Mouse (Mus musculus): Measurements from ENCODE around the gene Map3k13. TPM values are rescaled to one million over a fixed set of nuclear protein-coding genes. Genes with fewer than 3 reads are reported as not detected.
"Not testable (repeated sequence)": the region's sequence is repeated elsewhere in the genome, so short reads cannot be mapped to it uniquely, and the experiment has no call there.

Gene Map3k13
- polyA plus RNA-seq, 1 experiment = 0.16 TPM

- Histone ChIP-seq H3K36me3 (ENCODE audit: control insufficient read depth, insufficient read depth, low read length) (peaks cover 12% of the 10 kb centered on the region), H3K27ac (ENCODE audit: insufficient read depth, low read length) (no peak overlapping the region), H3K27me3 (ENCODE audit: control insufficient read depth, insufficient read depth, low read length) (no peaks in the 10 kb centered on the region), H3K4me1 (ENCODE audit: control insufficient read depth, insufficient read depth, insufficient read length) (no peaks in the 10 kb centered on the region), H3K4me3 (ENCODE audit: extremely low read depth, insufficient read depth, insufficient read length) (no peak overlapping the region)
- DNase-seq (ENCODE audit: low read depth in 1 of 2, low spot score in 2 of 2) = no peak
- no peak for TF ChIP-seq CTCF (IDR thresholded peaks at IDR 0.05; ENCODE audit: extremely low read depth, insufficient read depth, insufficient read length, insufficient replicate concordance)
- TF ChIP-seq POLR2A (IDR thresholded peaks at IDR 0.05; ENCODE audit: low read depth, low read length) = no peak
- WGBS = 93% methylated on average over 1 of the region's 1 CpGs
Measured at GRCm38 (mm10) chr16:21804258-21804657, 10.1 kb downstream of the Map3k13 start.

DNA sequence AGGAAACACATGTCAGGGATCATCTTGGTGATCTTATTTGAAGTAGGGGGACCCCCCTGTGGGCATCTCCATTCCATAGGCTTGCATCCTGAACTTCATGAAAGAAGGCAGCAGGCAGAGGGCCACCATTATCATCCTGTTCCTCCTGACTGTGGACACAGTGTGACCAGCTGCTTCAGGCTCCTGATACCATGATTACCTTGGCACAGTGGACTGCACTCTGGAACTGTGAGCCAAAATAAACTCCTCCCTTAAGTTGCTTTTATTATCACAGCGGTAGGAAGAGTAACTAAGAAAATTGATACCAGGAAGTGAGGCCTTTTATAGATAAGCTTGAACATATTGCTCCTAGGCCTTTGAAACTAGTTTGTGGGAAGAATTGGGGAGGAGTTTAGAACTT lies 12.7 kb downstream of the Map3k13 start:
- H3K27me3 ChIP-seq (ENCODE audit: control insufficient read depth, insufficient read depth, low read length) = no peaks in the 10 kb centered on the region
- no peak for DNase-seq (ENCODE audit: low read depth in 1 of 2, low spot score in 2 of 2)
- WGBS = 81% methylated on average over 1 of the region's 1 CpGs
- TF ChIP-seq POLR2A (IDR thresholded peaks at IDR 0.05; ENCODE audit: low read depth, low read length) = no peak
- no peak for TF ChIP-seq CTCF (IDR thresholded peaks at IDR 0.05; ENCODE audit: extremely low read depth, insufficient read depth, insufficient read length, insufficient replicate concordance)
- H3K4me1 ChIP-seq (ENCODE audit: control insufficient read depth, insufficient read depth, insufficient read length) = no peaks in the 10 kb centered on the region
- H3K36me3 ChIP-seq (ENCODE audit: control insufficient read depth, insufficient read depth, low read length) = peaks cover 8% of the 10 kb centered on the region; the same call in 1 of the 2 replicates
- H3K4me3 ChIP-seq (ENCODE audit: extremely low read depth, insufficient read depth, insufficient read length) = no peak overlapping the region
- H3K27ac ChIP-seq (ENCODE audit: insufficient read depth, low read length) = no peak overlapping the region

GRCm38 (mm10) chr16:21807786-21808185 lies 13.6 kb downstream of the Map3k13 start:
- not testable (repeated sequence) for H3K27me3 ChIP-seq (ENCODE audit: control insufficient read depth, insufficient read depth, low read length); H3K36me3 ChIP-seq (ENCODE audit: control insufficient read depth, insufficient read depth, low read length); H3K4me3 ChIP-seq (ENCODE audit: extremely low read depth, insufficient read depth, insufficient read length); DNase-seq (ENCODE audit: low read depth in 1 of 2, low spot score in 2 of 2); H3K27ac ChIP-seq (ENCODE audit: insufficient read depth, low read length); H3K4me1 ChIP-seq (ENCODE audit: control insufficient read depth, insufficient read depth, insufficient read length)
- WGBS = 70% methylated on average over 7 of the region's 7 CpGs

GRCm38 (mm10) chr16:21813164-21813834 lies 19.2 kb downstream of the Map3k13 start:
- DNase-seq (ENCODE audit: low read depth in 1 of 2, low spot score in 2 of 2) = no peak
- Histone ChIP-seq H3K4me3 (ENCODE audit: extremely low read depth, insufficient read depth, insufficient read length) (no peak overlapping the region), H3K36me3 (ENCODE audit: control insufficient read depth, insufficient read depth, low read length) (0 out of 2 replicates have a peak, but pooled peaks cover 2% of the 10 kb centered on the region), H3K27me3 (ENCODE audit: control insufficient read depth, insufficient read depth, low read length) (no peaks in the 10 kb centered on the region), H3K27ac (ENCODE audit: insufficient read depth, low read length) (no peak overlapping the region), H3K4me1 (ENCODE audit: control insufficient read depth, insufficient read depth, insufficient read length) (peaks cover 2% of the 10 kb centered on the region; the same call in 1 of the 2 replicates)
- WGBS = 85% methylated on average over 6 of the region's 6 CpGs
- TF ChIP-seq POLR2A (IDR thresholded peaks at IDR 0.05; ENCODE audit: low read depth, low read length) = no peak
- TF ChIP-seq CTCF (IDR thresholded peaks at IDR 0.05; ENCODE audit: extremely low read depth, insufficient read depth, insufficient read length, insufficient replicate concordance) = no peak

GRCm38 (mm10) chr16:21814861-21815668 lies 20.9 kb downstream of the Map3k13 start:
- 61% methylated on average over 11 of the region's 11 CpGs for WGBS
- DNase-seq (ENCODE audit: low read depth in 1 of 2, low spot score in 2 of 2) = no peak
- Histone ChIP-seq H3K4me1 (ENCODE audit: control insufficient read depth, insufficient read depth, insufficient read length) (peaks cover 2% of the 10 kb centered on the region; the same call in 1 of the 2 replicates), H3K36me3 (ENCODE audit: control insufficient read depth, insufficient read depth, low read length) (no peaks in the 10 kb centered on the region), H3K27me3 (ENCODE audit: control insufficient read depth, insufficient read depth, low read length) (no peaks in the 10 kb centered on the region), H3K4me3 (ENCODE audit: extremely low read depth, insufficient read depth, insufficient read length) (0 out of 2 replicates have a peak overlapping the region, but pooled peaks have one; percentile 16), H3K27ac (ENCODE audit: insufficient read depth, low read length) (no peak overlapping the region)
- TF ChIP-seq POLR2A (IDR thresholded peaks at IDR 0.05; ENCODE audit: low read depth, low read length) (no peak), CTCF (IDR thresholded peaks at IDR 0.05; ENCODE audit: extremely low read depth, insufficient read depth, insufficient read length, insufficient replicate concordance) (no peak)

DNA sequence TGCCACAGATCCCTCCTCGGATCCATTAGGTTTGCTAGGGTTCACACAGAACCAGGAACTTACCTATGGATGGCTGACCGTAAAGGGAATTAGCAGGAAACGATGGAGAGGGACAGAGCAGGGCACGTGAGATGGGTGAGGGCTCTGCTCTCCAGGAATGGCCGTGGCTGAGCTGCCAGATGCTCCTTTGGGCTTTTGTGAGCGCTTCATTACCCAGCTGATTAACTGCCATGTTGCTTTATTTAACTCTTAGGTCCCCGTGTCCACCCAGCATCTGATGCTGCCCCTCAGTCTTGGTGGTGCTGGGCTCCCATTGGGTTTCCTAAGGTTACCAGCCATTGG lies 21.5 kb downstream of the Map3k13 start:
- TF ChIP-seq POLR2A (IDR thresholded peaks at IDR 0.05; ENCODE audit: low read depth, low read length) = no peak
- TF ChIP-seq CTCF (IDR thresholded peaks at IDR 0.05; ENCODE audit: extremely low read depth, insufficient read depth, insufficient read length, insufficient replicate concordance) = no peak
- Histone ChIP-seq H3K27me3 (ENCODE audit: control insufficient read depth, insufficient read depth, low read length) (no peaks in the 10 kb centered on the region), H3K4me3 (ENCODE audit: extremely low read depth, insufficient read depth, insufficient read length) (no peak overlapping the region), H3K4me1 (ENCODE audit: control insufficient read depth, insufficient read depth, insufficient read length) (peaks cover 2% of the 10 kb centered on the region; the same call in 1 of the 2 replicates), H3K36me3 (ENCODE audit: control insufficient read depth, insufficient read depth, low read length) (no peaks in the 10 kb centered on the region), H3K27ac (ENCODE audit: insufficient read depth, low read length) (no peak overlapping the region)
- 80% methylated on average over 7 of the region's 7 CpGs for WGBS
- no peak for DNase-seq (ENCODE audit: low read depth in 1 of 2, low spot score in 2 of 2)

- Histone ChIP-seq H3K4me3 (ENCODE audit: extremely low read depth, insufficient read depth, insufficient read length) (no peak overlapping the region), H3K4me1 (ENCODE audit: control insufficient read depth, insufficient read depth, insufficient read length) (peaks cover 2% of the 10 kb centered on the region; the same call in 1 of the 2 replicates), H3K36me3 (ENCODE audit: control insufficient read depth, insufficient read depth, low read length) (no peaks in the 10 kb centered on the region), H3K27me3 (ENCODE audit: control insufficient read depth, insufficient read depth, low read length) (no peaks in the 10 kb centered on the region), H3K27ac (ENCODE audit: insufficient read depth, low read length) (no peak overlapping the region)
- WGBS = 51% methylated on average over 9 of the region's 9 CpGs
- TF ChIP-seq CTCF (IDR thresholded peaks at IDR 0.05; ENCODE audit: extremely low read depth, insufficient read depth, insufficient read length, insufficient replicate concordance) = no peak
- TF ChIP-seq POLR2A (IDR thresholded peaks at IDR 0.05; ENCODE audit: low read depth, low read length) = no peak
- no peak for DNase-seq (ENCODE audit: low read depth in 1 of 2, low spot score in 2 of 2)
Measured at GRCm38 (mm10) chr16:21818132-21818531, 24.0 kb downstream of the Map3k13 start.

Measured in spleen, adult 2 months (tissue).